Mouse (Mus musculus): Measurements from ENCODE around the gene Syngr2. TPM values are rescaled to one million over a fixed set of nuclear protein-coding genes. Genes with fewer than 3 reads are reported as not detected.
"Not testable (repeated sequence)": the region's sequence is repeated elsewhere in the genome, so short reads cannot be mapped to it uniquely, and the experiment has no call there.

Syngr2 gene
- polyA plus RNA-seq, 1 experiment from 2014 or later = 85.7 TPM

- peak; percentile 34 for ATAC-seq (ENCODE audit: low FRiP score, low TSS enrichment)
These were observed 22.9 kb downstream of the Syngr2 start for GRCm38 (mm10) chr11:117832086-117832969.

GRCm38 (mm10) chr11:117833509-117833908 is 24.0 kb downstream of the Syngr2 start:
- H3K27ac ChIP-seq (ENCODE audit: low read depth, low read length); H3K4me2 ChIP-seq (replicated peaks; ENCODE audit: low read depth, low read length); H3K27me3 ChIP-seq (ENCODE audit: control insufficient read depth, insufficient read depth, low read length); H3K36me3 ChIP-seq (ENCODE audit: control insufficient read depth, insufficient read depth, low read length); H3K9me3 ChIP-seq (ENCODE audit: control insufficient read depth, low read length); ATAC-seq (ENCODE audit: low FRiP score, low TSS enrichment); H3K4me3 ChIP-seq (ENCODE audit: low read length); H3K9ac ChIP-seq (ENCODE audit: low read depth, low read length): not testable (repeated sequence)
- 92% methylated on average over 4 of the region's 6 CpGs for WGBS
- H3K4me1 ChIP-seq (ENCODE audit: control insufficient read depth, insufficient read depth, low read length) = peaks cover 26% of the 10 kb centered on the region

More at GRCm38 (mm10) chr11:117832086-117832969, 22.9 kb downstream of the Syngr2 start:
- H3K9ac ChIP-seq (ENCODE audit: low read depth, low read length) = peak overlapping the region; percentile 25; the same call in 1 of the 2 replicates
- H3K27ac ChIP-seq (ENCODE audit: low read depth, low read length) = no peak overlapping the region
- no peaks in the 10 kb centered on the region for H3K9me3 ChIP-seq (ENCODE audit: control insufficient read depth, low read length)
- peaks cover 34% of the 10 kb centered on the region for H3K4me1 ChIP-seq (ENCODE audit: control insufficient read depth, insufficient read depth, low read length)
- H3K36me3 ChIP-seq (ENCODE audit: control insufficient read depth, insufficient read depth, low read length) = no peaks in the 10 kb centered on the region
- no peaks in the 10 kb centered on the region for H3K27me3 ChIP-seq (ENCODE audit: control insufficient read depth, insufficient read depth, low read length)
- WGBS = 17% methylated on average over 28 of the region's 28 CpGs
- peak overlapping the region; percentile 49 for H3K4me2 ChIP-seq (replicated peaks; ENCODE audit: low read depth, low read length)
- H3K4me3 ChIP-seq (ENCODE audit: low read length) = peak overlapping the region; percentile 23; the same call in 1 of the 2 replicates

GRCm38 (mm10) chr11:117834086-117834485 is 24.6 kb downstream of the Syngr2 start:
- Histone ChIP-seq H3K4me3 (ENCODE audit: low read length) (no peak overlapping the region), H3K9ac (ENCODE audit: low read depth, low read length) (no peak overlapping the region), H3K27me3 (ENCODE audit: control insufficient read depth, insufficient read depth, low read length) (no peaks in the 10 kb centered on the region), H3K4me2 (replicated peaks; ENCODE audit: low read depth, low read length) (no peak overlapping the region), H3K4me1 (ENCODE audit: control insufficient read depth, insufficient read depth, low read length) (peaks cover 21% of the 10 kb centered on the region), H3K9me3 (ENCODE audit: control insufficient read depth, low read length) (no peaks in the 10 kb centered on the region), H3K27ac (ENCODE audit: low read depth, low read length) (no peak overlapping the region), H3K36me3 (ENCODE audit: control insufficient read depth, insufficient read depth, low read length) (no peaks in the 10 kb centered on the region)
- no peak for ATAC-seq (ENCODE audit: low FRiP score, low TSS enrichment)
- 89% methylated on average over 8 of the region's 8 CpGs for WGBS

GRCm38 (mm10) chr11:117836306-117836705 is 26.8 kb downstream of the Syngr2 start:
- Histone ChIP-seq H3K36me3 (ENCODE audit: control insufficient read depth, insufficient read depth, low read length) (no peaks in the 10 kb centered on the region), H3K27ac (ENCODE audit: low read depth, low read length) (no peak overlapping the region), H3K27me3 (ENCODE audit: control insufficient read depth, insufficient read depth, low read length) (no peaks in the 10 kb centered on the region), H3K9me3 (ENCODE audit: control insufficient read depth, low read length) (no peaks in the 10 kb centered on the region), H3K4me3 (ENCODE audit: low read length) (no peak overlapping the region), H3K4me2 (replicated peaks; ENCODE audit: low read depth, low read length) (peak overlapping the region; percentile 34; the same call in 1 of the 2 replicates), H3K9ac (ENCODE audit: low read depth, low read length) (no peak overlapping the region), H3K4me1 (ENCODE audit: control insufficient read depth, insufficient read depth, low read length) (peaks cover 8% of the 10 kb centered on the region; the same call in 1 of the 2 replicates)
- 29% methylated on average over 13 of the region's 13 CpGs for WGBS
- ATAC-seq (ENCODE audit: low FRiP score, low TSS enrichment) = no peak

GRCm38 (mm10) chr11:117838572-117838971 is 29.1 kb downstream of the Syngr2 start:
- no peak for ATAC-seq (ENCODE audit: low FRiP score, low TSS enrichment)
- Histone ChIP-seq H3K4me2 (replicated peaks; ENCODE audit: low read depth, low read length) (no peak overlapping the region), H3K9me3 (ENCODE audit: control insufficient read depth, low read length) (no peaks in the 10 kb centered on the region), H3K4me3 (ENCODE audit: low read length) (no peak overlapping the region), H3K9ac (ENCODE audit: low read depth, low read length) (no peak overlapping the region), H3K36me3 (ENCODE audit: control insufficient read depth, insufficient read depth, low read length) (no peaks in the 10 kb centered on the region), H3K4me1 (ENCODE audit: control insufficient read depth, insufficient read depth, low read length) (no peaks in the 10 kb centered on the region), H3K27ac (ENCODE audit: low read depth, low read length) (no peak overlapping the region), H3K27me3 (ENCODE audit: control insufficient read depth, insufficient read depth, low read length) (no peaks in the 10 kb centered on the region)
- WGBS = 68% methylated on average over 2 of the region's 2 CpGs

GRCm38 (mm10) chr11:117839021-117839420 is 29.6 kb downstream of the Syngr2 start:
- H3K4me2 ChIP-seq (replicated peaks; ENCODE audit: low read depth, low read length) = no peak overlapping the region
- H3K9ac ChIP-seq (ENCODE audit: low read depth, low read length) = no peak overlapping the region
- no peaks in the 10 kb centered on the region for H3K27me3 ChIP-seq (ENCODE audit: control insufficient read depth, insufficient read depth, low read length)
- 100% methylated on average over 1 of the region's 1 CpGs for WGBS
- no peaks in the 10 kb centered on the region for H3K36me3 ChIP-seq (ENCODE audit: control insufficient read depth, insufficient read depth, low read length)
- no peaks in the 10 kb centered on the region for H3K9me3 ChIP-seq (ENCODE audit: control insufficient read depth, low read length)
- no peak overlapping the region for H3K27ac ChIP-seq (ENCODE audit: low read depth, low read length)
- H3K4me1 ChIP-seq (ENCODE audit: control insufficient read depth, insufficient read depth, low read length) = no peaks in the 10 kb centered on the region
- H3K4me3 ChIP-seq (ENCODE audit: low read length) = no peak overlapping the region
- no peak for ATAC-seq (ENCODE audit: low FRiP score, low TSS enrichment)

GRCm38 (mm10) chr11:117840910-117841309 is 31.4 kb downstream of the Syngr2 start:
- Histone ChIP-seq H3K9ac (ENCODE audit: low read depth, low read length) (no peak overlapping the region), H3K27me3 (ENCODE audit: control insufficient read depth, insufficient read depth, low read length) (no peaks in the 10 kb centered on the region), H3K9me3 (ENCODE audit: control insufficient read depth, low read length) (no peaks in the 10 kb centered on the region), H3K36me3 (ENCODE audit: control insufficient read depth, insufficient read depth, low read length) (no peaks in the 10 kb centered on the region), H3K4me1 (ENCODE audit: control insufficient read depth, insufficient read depth, low read length) (no peaks in the 10 kb centered on the region), H3K4me3 (ENCODE audit: low read length) (no peak overlapping the region), H3K27ac (ENCODE audit: low read depth, low read length) (no peak overlapping the region), H3K4me2 (replicated peaks; ENCODE audit: low read depth, low read length) (no peak overlapping the region)
- 24% methylated on average over 1 of the region's 1 CpGs for WGBS
- ATAC-seq (ENCODE audit: low FRiP score, low TSS enrichment) = no peak

- no peak overlapping the region for H3K4me3 ChIP-seq (ENCODE audit: low read length)
- 81% methylated on average over 2 of the region's 2 CpGs for WGBS
- ATAC-seq (ENCODE audit: low FRiP score, low TSS enrichment) = no peak
- peaks cover 11% of the 10 kb centered on the region for H3K4me1 ChIP-seq (ENCODE audit: control insufficient read depth, insufficient read depth, low read length)
- no peak overlapping the region for H3K4me2 ChIP-seq (replicated peaks; ENCODE audit: low read depth, low read length)
- H3K27me3 ChIP-seq (ENCODE audit: control insufficient read depth, insufficient read depth, low read length) = no peaks in the 10 kb centered on the region
- H3K36me3 ChIP-seq (ENCODE audit: control insufficient read depth, insufficient read depth, low read length) = no peaks in the 10 kb centered on the region
- no peak overlapping the region for H3K27ac ChIP-seq (ENCODE audit: low read depth, low read length)
- H3K9me3 ChIP-seq (ENCODE audit: control insufficient read depth, low read length) = no peaks in the 10 kb centered on the region
- no peak overlapping the region for H3K9ac ChIP-seq (ENCODE audit: low read depth, low read length)
These were observed 34.0 kb downstream of the Syngr2 start for GRCm38 (mm10) chr11:117843434-117843833.

- H3K27me3 ChIP-seq (ENCODE audit: control insufficient read depth, insufficient read depth, low read length) = no peaks in the 10 kb centered on the region
- H3K4me2 ChIP-seq (replicated peaks; ENCODE audit: low read depth, low read length) = no peak overlapping the region
- peaks cover 16% of the 10 kb centered on the region for H3K4me1 ChIP-seq (ENCODE audit: control insufficient read depth, insufficient read depth, low read length)
- no peak overlapping the region for H3K27ac ChIP-seq (ENCODE audit: low read depth, low read length)
- no peaks in the 10 kb centered on the region for H3K9me3 ChIP-seq (ENCODE audit: control insufficient read depth, low read length)
- no peak for ATAC-seq (ENCODE audit: low FRiP score, low TSS enrichment)
- WGBS = 61% methylated on average over 2 of the region's 2 CpGs
- no peak overlapping the region for H3K4me3 ChIP-seq (ENCODE audit: low read length)
- H3K36me3 ChIP-seq (ENCODE audit: control insufficient read depth, insufficient read depth, low read length) = no peaks in the 10 kb centered on the region
- H3K9ac ChIP-seq (ENCODE audit: low read depth, low read length) = no peak overlapping the region
These were observed 35.5 kb downstream of the Syngr2 start for GRCm38 (mm10) chr11:117844997-117845396.

All from kidney, embryonic 14.5 days (tissue).